Mouse (Mus musculus): Measurements from ENCODE around the gene Wdr83os. TPM values are rescaled to one million over a fixed set of nuclear protein-coding genes. Genes with fewer than 3 reads are reported as not detected.
A peak's percentile ranks its signal among the peaks of the same experiment; 100 is the strongest.

Gene Wdr83os
- total and polyA plus RNA-seq, 3 experiments: 26.2 to 143 TPM; not detected in 1

DNA sequence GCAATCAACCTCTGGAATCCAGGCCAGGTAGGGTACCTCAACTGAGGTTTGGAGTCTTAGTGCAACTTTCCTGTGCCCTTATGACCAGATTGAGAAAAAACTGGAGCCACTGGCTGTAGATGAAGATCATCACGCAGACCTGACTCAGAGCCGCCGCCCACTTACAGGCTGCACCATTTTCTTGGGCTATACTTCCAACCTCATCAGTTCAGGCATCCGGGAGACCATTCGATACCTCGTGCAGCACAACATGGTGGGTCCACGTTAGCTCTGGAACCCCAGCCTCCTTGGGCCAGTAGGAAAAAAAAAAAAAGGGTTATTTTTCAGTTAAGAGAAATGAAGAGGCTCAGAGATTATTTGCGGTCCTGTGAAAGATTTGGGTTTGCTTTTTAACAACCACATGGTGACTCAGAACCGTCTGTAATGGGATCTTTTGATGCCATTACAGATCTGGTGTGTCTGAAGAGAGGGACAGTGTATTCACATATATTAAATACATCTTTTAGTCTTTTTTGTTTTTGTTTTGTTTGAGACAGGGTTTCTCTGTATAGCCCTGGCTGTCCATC lies 8.1 kb upstream of the Wdr83os start:
- Histone ChIP-seq H3K9ac (ENCODE audit: control insufficient read depth, low read depth, low read length, poor library complexity, severe bottlenecking) (peak overlapping the region; percentile 94), H3K9me3 (replicated peaks; ENCODE audit: insufficient read depth, low read length) (no peaks in the 10 kb centered on the region), H3K27ac (ENCODE audit: control insufficient read depth, low read depth, low read length) (peak overlapping the region; percentile 87), H3K27me3 (ENCODE audit: control insufficient read depth in 1 of 2, insufficient read depth in 2 of 2, low read length in 2 of 2) (no peaks in the 10 kb centered on the region), H3K4me3 (ENCODE audit: control insufficient read depth in 1 of 2, insufficient read depth in 1 of 2, low read depth in 2 of 2, low read length in 2 of 2) (peak overlapping the region; percentile 86 to 90), H3K4me1 (ENCODE audit: control insufficient read depth in 1 of 2, insufficient read depth in 2 of 2, low read length in 2 of 2) (peaks cover 2 to 12% of the 10 kb centered on the region in 2 experiments; a peak in 3 of 4 replicates), H3K36me3 (ENCODE audit: control insufficient read depth in 1 of 2, insufficient read depth in 2 of 2, low read length in 2 of 2) (peaks cover under 1 to 8% of the 10 kb centered on the region in 2 experiments; a peak in 3 of 4 replicates), H3K79me2 (ENCODE audit: control insufficient read depth, insufficient read depth, low read length, poor library complexity) (peaks cover 15% of the 10 kb centered on the region)
- no peak for TF ChIP-seq TBP (IDR thresholded peaks at IDR 0.05; ENCODE audit: low read depth, low read length)
- no peak for TF ChIP-seq NRF1 (IDR thresholded peaks at IDR 0.05; ENCODE audit: insufficient read depth, low read depth, low read length, poor library complexity, severe bottlenecking)
- TF ChIP-seq MYC (IDR thresholded peaks at IDR 0.05; ENCODE audit: low read depth, low read length): 0 out of 2 replicates have a peak, but pooled peaks have one; percentile 18
- peak; percentile 64 for DNase-seq (ENCODE audit: low read depth, low spot score)

DNA sequence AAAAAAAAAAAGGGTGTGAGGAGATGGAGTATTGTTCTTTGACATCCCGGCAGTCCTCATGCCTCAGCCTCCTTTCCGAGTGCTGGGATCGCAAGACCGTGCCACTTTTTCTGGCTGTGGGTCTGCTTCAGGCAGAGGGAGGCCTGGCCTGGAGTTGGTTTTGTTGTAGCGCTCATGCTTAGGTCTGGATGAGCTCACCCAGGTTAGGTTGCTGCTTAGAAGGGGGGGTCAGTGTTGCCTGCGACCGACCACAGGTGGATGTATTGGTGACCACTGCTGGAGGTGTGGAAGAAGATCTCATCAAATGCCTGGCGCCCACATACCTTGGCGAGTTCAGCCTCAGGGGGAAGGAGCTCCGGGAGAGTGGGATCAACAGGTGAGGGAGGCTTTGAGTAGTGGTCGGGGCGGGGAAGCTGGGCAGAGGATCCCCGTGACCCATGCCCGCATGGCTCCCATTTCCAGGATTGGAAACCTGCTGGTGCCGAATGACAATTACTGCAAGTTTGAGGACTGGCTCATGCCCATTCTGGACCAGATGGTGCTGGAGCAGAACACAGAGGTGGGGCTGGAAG lies 7.4 kb upstream of the Wdr83os start:
- H3K9ac ChIP-seq (ENCODE audit: control insufficient read depth, low read depth, low read length, poor library complexity, severe bottlenecking): peak overlapping the region; percentile 26; the same call in 1 of the 2 replicates
- TF ChIP-seq ETS1 (IDR thresholded peaks at IDR 0.05; ENCODE audit: low read depth, low read length) (no peak), JUND (IDR thresholded peaks at IDR 0.05; ENCODE audit: low read depth, low read length) (no peak), GATA1 (IDR thresholded peaks at IDR 0.05; ENCODE audit: low read depth, low read length) (no peak), MAFK (IDR thresholded peaks at IDR 0.05; ENCODE audit: borderline replicate concordance, low read depth, low read length) (no peak), ZNF384 (IDR thresholded peaks at IDR 0.05; ENCODE audit: low read depth, low read length) (no peak), RCOR1 (IDR thresholded peaks at IDR 0.05; ENCODE audit: low read depth, low read length) (no peak), TCF12 (IDR thresholded peaks at IDR 0.05; ENCODE audit: low read depth, low read length) (no peak), CHD1 (IDR thresholded peaks at IDR 0.05; ENCODE audit: low read depth, low read length) (no peak), MXI1 (IDR thresholded peaks at IDR 0.05; ENCODE audit: low read depth, low read length) (no peak), GABPA (IDR thresholded peaks at IDR 0.05; ENCODE audit: low read depth, low read length) (no peak), CHD2 (IDR thresholded peaks at IDR 0.05; ENCODE audit: low read length) (no peak), HCFC1 (IDR thresholded peaks at IDR 0.05; ENCODE audit: low read depth, low read length) (no peak)
- H3K9me3 ChIP-seq (replicated peaks; ENCODE audit: insufficient read depth, low read length): no peaks in the 10 kb centered on the region
- H3K27me3 ChIP-seq (ENCODE audit: control insufficient read depth in 1 of 2, insufficient read depth in 2 of 2, low read length in 2 of 2): no peaks in the 10 kb centered on the region
- 0 out of 4 replicates have a peak overlapping the region, but pooled peaks of 1 of the 2 experiments have one; percentile 12 for H3K4me3 ChIP-seq (ENCODE audit: control insufficient read depth in 1 of 2, insufficient read depth in 1 of 2, low read depth in 2 of 2, low read length in 2 of 2)
- H3K27ac ChIP-seq (ENCODE audit: control insufficient read depth, low read depth, low read length): no peak overlapping the region
- peaks cover 2 to 12% of the 10 kb centered on the region in 2 experiments; a peak in 3 of 4 replicates for H3K4me1 ChIP-seq (ENCODE audit: control insufficient read depth in 1 of 2, insufficient read depth in 2 of 2, low read length in 2 of 2)
- H3K36me3 ChIP-seq (ENCODE audit: control insufficient read depth in 1 of 2, insufficient read depth in 2 of 2, low read length in 2 of 2): peaks cover 2 to 8% of the 10 kb centered on the region in 2 experiments
- no peak for DNase-seq (ENCODE audit: low read depth, low spot score)
- peaks cover 15% of the 10 kb centered on the region for H3K79me2 ChIP-seq (ENCODE audit: control insufficient read depth, insufficient read depth, low read length, poor library complexity)

All from MEL (cell line).